Mouse (Mus musculus): ENCODE measurements around the gene Olfr231.

DNA sequence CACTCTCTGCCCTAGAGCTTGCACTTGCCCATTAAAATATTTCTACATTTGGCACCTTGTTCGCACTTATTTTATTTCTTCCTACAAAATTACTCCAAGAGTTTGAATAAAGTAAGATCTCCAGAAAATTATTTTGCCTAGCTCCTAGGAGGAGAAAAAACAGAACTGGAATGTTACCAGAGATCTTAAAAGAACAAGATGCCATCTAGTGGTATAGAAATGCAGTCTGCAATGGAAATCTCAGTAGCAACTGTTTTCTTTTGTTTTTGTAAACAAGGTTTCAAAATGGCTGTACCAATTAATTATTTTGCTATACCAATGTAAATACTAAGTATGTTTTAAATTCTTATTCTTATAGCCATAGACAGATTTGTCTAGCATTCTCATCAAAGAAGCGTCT is 17.2 kb downstream of the Olfr231 start:
- TF ChIP-seq POLR2A (IDR thresholded peaks at IDR 0.05; ENCODE audit: low read depth, low read length) = no peak
- TF ChIP-seq CTCF (conservative IDR thresholded peaks at IDR 0.05; ENCODE audit: insufficient read depth, insufficient read length, low read depth, low read length) = no peak
